Mouse (Mus musculus) small intestine, adult 2 months (tissue): ENCODE data around the gene Cherp. TPM values are rescaled to one million over a fixed set of nuclear protein-coding genes. Genes with fewer than 3 reads are reported as not detected.

Experiments
- H3K27ac ChIP-seq: fragments of 200-500 bp; 2 replicates; pipeline ENCODE4 v1.5.1; 2012; ENCODE audit warnings: low read depth, low read length, control low read depth, inconsistent platforms; ENCODE audit not compliant: insufficient read depth
- H3K27me3 ChIP-seq: fragments of 200-500 bp; 2 replicates; pipeline ENCODE4 v1.6.1; 2012; ENCODE audit warnings: mild to moderate bottlenecking, moderate library complexity, low read length, inconsistent platforms; ENCODE audit not compliant: control insufficient read depth, insufficient read depth
- H3K36me3 ChIP-seq: fragments of 200-500 bp; 2 replicates; pipeline ENCODE4 v1.6.1; 2012; ENCODE audit warnings: mild to moderate bottlenecking, low read length, control low read depth, inconsistent platforms; ENCODE audit not compliant: control insufficient read depth, insufficient read depth
- H3K4me1 ChIP-seq: fragments of 200-500 bp; 2 replicates; pipeline ENCODE4 v1.6.1; 2012; ENCODE audit warnings: low read length, inconsistent platforms, mixed read lengths; ENCODE audit not compliant: control insufficient read depth, insufficient read depth, insufficient read length
- H3K4me3 ChIP-seq: fragments of 200-500 bp; 2 replicates; pipeline ENCODE4 v1.5.1; 2012; ENCODE audit warnings: low read depth, mild to moderate bottlenecking, control low read depth, inconsistent platforms, low read length, moderate library complexity
- CTCF ChIP-seq: fragments of 200-500 bp; IDR thresholded peaks from 2 replicates; pipeline ENCODE4 v1.5.1; 2012; ENCODE audit warnings: low read depth, mild to moderate bottlenecking, control low read depth, inconsistent platforms, low read length, moderate library complexity, mixed read lengths; ENCODE audit not compliant: insufficient replicate concordance, insufficient read length; ENCODE audit errors: extremely low read depth
- POLR2A ChIP-seq: fragments of 200-500 bp; IDR thresholded peaks from 2 replicates; pipeline ENCODE4 v1.6.1; 2012; ENCODE audit warnings: low read depth, mild to moderate bottlenecking, control low read depth, inconsistent platforms, low read length, moderate library complexity
- WGBS: fragments of 180-500 bp; shearing (Covaris S2); methylation state at CpG from one replicate; pipeline ENCODE4 v1.1.7; 2018; 5-methylcytosine and 5-hydroxymethylcytosine counted together
- polyA plus RNA-seq: library from polyadenylated mRNA; depleted of rRNA; stranded (reverse); fragments of >200 nt; gene quantifications from 2 replicates; pipeline ENCODE4 v1.2.3, GENCODE M21; 2012

Gene Cherp
- polyA plus RNA-seq, 1 experiment, result 43.8 TPM

- Histone ChIP-seq H3K27me3 (no peaks in the 10 kb centered on the region), H3K36me3 (no peaks in the 10 kb centered on the region), H3K27ac (no peak overlapping the region), H3K4me3 (no peak overlapping the region), H3K4me1 (no peaks in the 10 kb centered on the region)
- TF ChIP-seq CTCF, result peak; percentile 73
- TF ChIP-seq POLR2A, result no peak
- 38% methylated on average over 13 of the region's 13 CpGs for WGBS
Measured at GRCm38 (mm10) chr8:72429676-72430075, 45.4 kb downstream of the Cherp start.

- no peak overlapping the region for H3K4me3 ChIP-seq
- no peaks in the 10 kb centered on the region for H3K27me3 ChIP-seq
- TF ChIP-seq CTCF, result no peak
- no peak for TF ChIP-seq POLR2A
- no peak overlapping the region for H3K27ac ChIP-seq
- peaks cover 10% of the 10 kb centered on the region; the same call in 1 of the 2 replicates for H3K4me1 ChIP-seq
- H3K36me3 ChIP-seq, result no peaks in the 10 kb centered on the region
- 81% methylated on average over 1 of the region's 1 CpGs for WGBS
Measured at GRCm38 (mm10) chr8:72422926-72423325, 52.1 kb downstream of the Cherp start.

DNA sequence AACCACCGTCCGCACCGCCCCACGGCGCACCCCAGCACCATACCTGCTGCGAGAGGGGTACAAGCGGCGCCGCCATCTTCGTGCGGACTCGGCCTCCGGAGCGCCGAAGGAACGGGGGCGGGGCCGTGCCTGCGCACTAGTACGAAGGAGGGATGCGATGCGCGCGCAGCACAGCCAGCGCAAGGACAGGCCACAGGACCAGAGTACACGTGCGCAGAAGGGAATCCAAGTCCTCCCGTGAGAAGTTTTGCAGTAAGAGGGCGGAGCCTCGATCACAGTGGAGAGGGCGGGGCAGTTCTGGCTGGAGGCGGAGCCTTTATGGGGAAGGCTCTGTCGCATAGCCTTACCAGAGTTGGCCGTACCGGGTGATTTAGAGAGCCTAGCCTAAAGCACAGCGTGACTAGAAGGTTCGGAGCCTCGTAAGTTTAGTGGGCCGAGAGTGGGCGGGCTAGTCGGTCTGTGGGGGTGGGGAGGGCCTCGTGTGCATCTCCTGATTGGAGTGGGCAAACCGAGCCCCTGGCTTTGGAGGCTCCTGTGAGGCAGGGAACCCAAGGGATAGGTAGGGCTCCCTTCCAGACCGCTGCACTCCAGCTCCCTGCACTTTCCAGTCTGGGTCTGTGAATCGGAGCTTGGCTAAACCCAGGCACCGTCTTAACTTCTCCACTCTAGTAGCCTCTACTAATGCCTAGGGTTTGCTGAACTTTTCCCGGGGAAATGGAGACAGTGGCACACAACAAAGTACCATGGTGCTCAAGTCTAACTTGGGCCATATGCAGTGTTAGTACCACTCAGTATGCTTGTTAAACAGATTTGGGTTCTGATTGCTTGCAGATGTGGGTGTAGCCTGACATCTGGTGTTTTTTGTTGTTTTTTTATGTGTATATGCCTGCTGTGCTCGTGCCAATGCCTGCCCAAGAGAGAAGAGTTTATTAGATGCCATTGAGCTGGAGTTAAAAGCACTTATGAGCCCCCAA, 53.4 kb downstream of the Cherp start, which contains the start of gene Eps15l1:
Gene Eps15l1 (minus strand): TSS at position 99 of the 974 bp plus-strand sequence.
- Histone ChIP-seq H3K27ac (peak within 1 kb of the TSS; percentile 64), H3K36me3 (no peaks in the 10 kb centered on the region), H3K4me3 (peak within 1 kb of the TSS; percentile 90), H3K4me1 (peaks cover 10% of the 10 kb centered on the region; the same call in 1 of the 2 replicates), H3K27me3 (no peaks in the 10 kb centered on the region)
- WGBS, result under 1% methylated on average over 48 of the region's 48 CpGs
- no peak for TF ChIP-seq CTCF
- TF ChIP-seq POLR2A, result peak; percentile 67

DNA sequence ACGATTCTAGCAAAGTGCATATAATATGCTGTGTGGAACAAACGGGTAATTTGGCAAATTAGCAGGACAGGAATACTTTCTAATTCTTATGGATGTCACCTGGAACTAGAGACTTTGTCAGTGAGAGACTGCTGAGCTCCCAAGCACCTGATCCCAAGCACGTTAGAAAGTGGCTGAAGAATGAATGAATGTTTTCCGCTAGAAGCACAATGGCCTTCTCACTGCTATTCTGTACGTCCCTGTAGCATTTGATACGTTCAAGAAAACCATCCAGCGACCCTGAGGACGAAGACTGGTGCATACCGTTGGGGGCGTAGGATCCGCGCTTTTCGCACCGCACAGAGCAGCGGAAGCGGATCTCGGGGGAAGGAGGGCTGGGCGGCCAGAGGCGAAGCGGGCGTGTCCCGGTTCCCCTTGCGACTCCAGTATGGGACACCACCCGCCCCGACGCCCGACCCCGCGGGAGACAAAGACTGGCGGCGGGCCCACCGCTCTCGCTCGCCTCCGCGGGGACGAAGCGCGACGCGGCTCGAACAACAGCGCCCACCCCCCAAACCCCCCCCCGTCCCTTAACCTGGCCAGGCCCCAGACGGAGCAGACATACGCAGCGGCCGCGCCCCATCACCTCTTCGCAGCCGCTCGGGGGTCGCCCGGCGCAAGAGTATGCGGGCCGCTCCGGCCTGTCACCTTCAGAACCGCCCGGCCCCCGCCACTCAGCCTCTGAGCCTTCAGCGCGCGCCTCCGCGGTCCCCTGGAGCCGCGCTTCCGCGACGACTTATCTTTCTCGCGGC, 54.3 kb downstream of the Cherp start:
- Histone ChIP-seq H3K36me3 (no peaks in the 10 kb centered on the region), H3K4me1 (peaks cover 11% of the 10 kb centered on the region; the same call in 1 of the 2 replicates), H3K27ac (peak overlapping the region; percentile 64; the same call in 1 of the 2 replicates), H3K27me3 (no peaks in the 10 kb centered on the region), H3K4me3 (peak overlapping the region; percentile 90)
- 2% methylated on average over 72 of the region's 73 CpGs for whole genome bisulfite sequencing
- TF ChIP-seq CTCF, result no peak
- no peak for TF ChIP-seq POLR2A

- no peaks in the 10 kb centered on the region for H3K36me3 ChIP-seq
- no peak overlapping the region for H3K27ac ChIP-seq
- 93% methylated on average over 4 of the region's 4 CpGs for WGBS
- no peak for TF ChIP-seq CTCF
- TF ChIP-seq POLR2A, result no peak
- no peaks in the 10 kb centered on the region for H3K27me3 ChIP-seq
- peaks cover 21% of the 10 kb centered on the region for H3K4me1 ChIP-seq
- no peak overlapping the region for H3K4me3 ChIP-seq
Measured at GRCm38 (mm10) chr8:72418073-72418472, 57.0 kb downstream of the Cherp start.

GRCm38 (mm10) chr8:72415252-72415651, 59.8 kb downstream of the Cherp start:
- no peak for TF ChIP-seq POLR2A
- TF ChIP-seq CTCF, result no peak
- Histone ChIP-seq H3K27me3 (no peaks in the 10 kb centered on the region), H3K36me3 (no peaks in the 10 kb centered on the region), H3K4me1 (peaks cover 17% of the 10 kb centered on the region), H3K27ac (no peak overlapping the region), H3K4me3 (no peak overlapping the region)
- WGBS, result 36% methylated on average over 2 of the region's 2 CpGs
